ENCODE assay signal across 8 mouse cellular contexts in the genomic region with DNA sequence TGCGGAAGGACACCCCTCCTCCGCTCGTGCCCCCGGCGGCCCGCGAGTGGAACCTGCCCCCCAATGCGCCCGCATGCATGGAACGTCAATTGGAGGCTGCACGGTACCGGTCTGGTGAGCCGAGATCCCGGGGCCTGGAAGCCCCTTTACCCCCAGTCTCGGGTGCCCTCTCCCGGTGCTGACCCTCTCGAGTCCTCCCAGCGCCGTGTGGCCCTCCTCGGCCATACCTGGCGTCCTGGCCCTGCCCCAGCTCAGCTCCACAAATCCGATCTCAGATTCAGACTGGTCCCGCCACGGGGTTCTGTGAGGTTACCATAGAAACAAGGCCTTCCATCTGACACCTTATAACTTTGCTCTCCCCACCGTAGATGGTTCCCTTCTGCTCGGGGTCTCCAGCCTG. TPM values are rescaled to one million over a fixed set of nuclear protein-coding genes. Genes with fewer than 3 reads are reported as not detected.
DNase-seq lines count a peak whose midpoint lies in the region; ATAC-seq and TF ChIP-seq lines count a peak whose summit lies in the region.

No protein-coding gene starts in this region.

- TF ChIP-seq POLR2A in lung, adult 2 months (IDR thresholded peaks at IDR 0.05; ENCODE audit: borderline replicate concordance, extremely low read depth, low read depth, low read length): no peak

- TF ChIP-seq CTCF in lung, adult 2 months (IDR thresholded peaks at IDR 0.05; ENCODE audit: insufficient read depth, low read length): no peak

- peaks cover 49% of the 10 kb centered on the region for H3K36me3 ChIP-seq in hindbrain, embryonic 14.5 days (replicated peaks; ENCODE audit: control insufficient read depth, insufficient read depth)
- peaks cover 49% of the 10 kb centered on the region for H3K36me3 ChIP-seq in midbrain, embryonic 12.5 days

- peak overlapping the region; percentile 89 for H3K9ac ChIP-seq in hindbrain, embryonic 14.5 days
- H3K9ac ChIP-seq in midbrain, embryonic 12.5 days (replicated peaks): peak overlapping the region; percentile 87

- peak overlapping the region; percentile 59 for H3K4me2 ChIP-seq in hindbrain, embryonic 14.5 days (replicated peaks)
- H3K4me2 ChIP-seq in midbrain, embryonic 12.5 days (replicated peaks): peak overlapping the region; percentile 88

- H3K27ac ChIP-seq in hindbrain, embryonic 14.5 days: peak overlapping the region; percentile 67; the same call in 1 of the 2 replicates
- H3K27ac ChIP-seq in midbrain, embryonic 12.5 days (replicated peaks): peak overlapping the region; percentile 66

- H3K27me3 ChIP-seq in hindbrain, embryonic 14.5 days (ENCODE audit: control insufficient read depth, insufficient read depth, low read length): no peaks in the 10 kb centered on the region
- H3K27me3 ChIP-seq in midbrain, embryonic 12.5 days: no peaks in the 10 kb centered on the region

- peak; percentile 79 for ATAC-seq in hindbrain, embryonic 14.5 days (ENCODE audit: low FRiP score)
- peak; percentile 83 for ATAC-seq in midbrain, embryonic 12.5 days (ENCODE audit: low FRiP score, low read depth)

- no peak for DNase-seq in lung, adult 2 months
- DNase-seq in lung, postnatal 10 days: no peak
- DNase-seq in c-Kit-positive CD71-positive TER-119-negative erythroid progenitor cells, embryonic 14.5 days (ENCODE audit: low read depth): peak; percentile 28
- peak; percentile 59 for DNase-seq in hindbrain, embryonic 14.5 days (ENCODE audit: low spot score)
- DNase-seq in urinary bladder, postnatal 10 days (ENCODE audit: low spot score): no peak
- DNase-seq in natural killer cell, adult 2 months (ENCODE audit: low spot score in 2 of 2): no peak
- no peak for DNase-seq in gastrocnemius, postnatal 14 days

- peak overlapping the region; percentile 63 for H3K4me3 ChIP-seq in lung, adult 2 months (replicated peaks; ENCODE audit: extremely low read depth, low read depth, low read length)
- H3K4me3 ChIP-seq in hindbrain, embryonic 14.5 days (replicated peaks; ENCODE audit: low read length): peak overlapping the region; percentile 71
- peak overlapping the region; percentile 76 for H3K4me3 ChIP-seq in midbrain, embryonic 12.5 days

- intact Hi-C loops in gastrocnemius, postnatal 14 days (cut with DNase I; ENCODE audit: low total_unique reads): no loop called here

- WGBS in lung, adult 2 months: 2% methylated on average over 26 of the region's 26 CpGs
- 1% methylated on average over 26 of the region's 26 CpGs for WGBS in hindbrain, embryonic 14.5 days
- under 1% methylated on average over 26 of the region's 26 CpGs for WGBS in midbrain, embryonic 12.5 days

- peaks cover 11% of the 10 kb centered on the region for H3K4me1 ChIP-seq in lung, adult 2 months (ENCODE audit: control insufficient read depth, insufficient read depth, low read length)
- peaks cover 23% of the 10 kb centered on the region for H3K4me1 ChIP-seq in hindbrain, embryonic 14.5 days (replicated peaks; ENCODE audit: control insufficient read depth, insufficient read depth, low read length)
- peaks cover 22% of the 10 kb centered on the region for H3K4me1 ChIP-seq in midbrain, embryonic 12.5 days

- H3K9me3 ChIP-seq in hindbrain, embryonic 14.5 days (ENCODE audit: control insufficient read depth, low read length): no peaks in the 10 kb centered on the region
- no peaks in the 10 kb centered on the region for H3K9me3 ChIP-seq in midbrain, embryonic 12.5 days

RNA-seq across cellular contexts. Expression of a gene that starts 0.3 kb away (rescaled TPM):
- 68.9 and 81.7 TPM in 2 replicates for polyA plus RNA-seq in lung, adult 2 months (2012; rRNA removed)
- polyA plus RNA-seq in hindbrain, embryonic 14.5 days (2014; fragmentation: Nextera tagmentation; extraction: Ambion mirVana): 577 and 604 TPM in 2 replicates
- 477 and 483 TPM in 2 replicates for polyA plus RNA-seq in midbrain, embryonic 12.5 days (2016; fragmentation: Nextera tagmentation; extraction: Ambion mirVana)
- 100 to 1,000 TPM; 598 to 698 TPM for total RNA-seq in gastrocnemius, postnatal 14 days (2021)

RNA-seq across cellular contexts. Expression of a gene that starts 0.4 kb away (rescaled TPM):
- 16.7 and 31.0 TPM in 2 replicates for polyA plus RNA-seq in lung, adult 2 months (2012; rRNA removed)
- 86.2 and 90.1 TPM in 2 replicates for polyA plus RNA-seq in hindbrain, embryonic 14.5 days (2014; fragmentation: Nextera tagmentation; extraction: Ambion mirVana)
- polyA plus RNA-seq in midbrain, embryonic 12.5 days (2016; fragmentation: Nextera tagmentation; extraction: Ambion mirVana): 115 and 120 TPM in 2 replicates
- 10 to 100 TPM; 30.2 to 38.2 TPM for total RNA-seq in gastrocnemius, postnatal 14 days (2021)

RNA-seq across cellular contexts. Expression of a gene that starts 13.9 kb away (rescaled TPM):
- 0.68 and 1.4 TPM in 2 replicates for polyA plus RNA-seq in lung, adult 2 months (2012; rRNA removed)
- 4.0 and 4.1 TPM in 2 replicates for polyA plus RNA-seq in hindbrain, embryonic 14.5 days (2014; fragmentation: Nextera tagmentation; extraction: Ambion mirVana)
- polyA plus RNA-seq in midbrain, embryonic 12.5 days (2016; fragmentation: Nextera tagmentation; extraction: Ambion mirVana): 3.5 and 4.3 TPM in 2 replicates
- total RNA-seq in gastrocnemius, postnatal 14 days (2021): under 1 TPM; 0.60 to 0.86 TPM

RNA-seq across cellular contexts. Expression of a gene that starts 27.1 kb away (rescaled TPM):
- polyA plus RNA-seq in lung, adult 2 months (2012; rRNA removed): 2.3 and 3.7 TPM in 2 replicates
- polyA plus RNA-seq in hindbrain, embryonic 14.5 days (2014; fragmentation: Nextera tagmentation; extraction: Ambion mirVana): 0.17 and 0.46 TPM in 2 replicates
- 0.34 and 0.41 TPM in 2 replicates for polyA plus RNA-seq in midbrain, embryonic 12.5 days (2016; fragmentation: Nextera tagmentation; extraction: Ambion mirVana)
- total RNA-seq in gastrocnemius, postnatal 14 days (2021): under 1 TPM; 0.44 to 0.74 TPM

RNA-seq across cellular contexts. Expression of a gene that starts 54.9 kb away (rescaled TPM):
- 5.5 and 8.0 TPM in 2 replicates for polyA plus RNA-seq in lung, adult 2 months (2012; rRNA removed)
- 7.5 and 15.1 TPM in 2 replicates for polyA plus RNA-seq in hindbrain, embryonic 14.5 days (2014; fragmentation: Nextera tagmentation; extraction: Ambion mirVana)
- polyA plus RNA-seq in midbrain, embryonic 12.5 days (2016; fragmentation: Nextera tagmentation; extraction: Ambion mirVana): 0.34 and 0.71 TPM in 2 replicates
- total RNA-seq in gastrocnemius, postnatal 14 days (2021): not detected

Comparison
In these comparisons a context has a peak if more than half of its experiments do, and no peak if none do; other contexts are left out.
1. DNase-seq: peak in c-Kit-positive CD71-positive TER-119-negative erythroid progenitor cells, embryonic 14.5 days (single experiment) and hindbrain, embryonic 14.5 days (single experiment); none in lung, adult 2 months (single experiment), lung, postnatal 10 days (single experiment), urinary bladder, postnatal 10 days (single experiment), natural killer cell, adult 2 months (0 of 2) and gastrocnemius, postnatal 14 days (single experiment).
2. Peak in every context shown above with its lines, with median percentiles within 50 percentile points of each other: H3K4me3 ChIP-seq.